Mouse (Mus musculus) retina, adult 2 months (tissue): ENCODE measurements around the gene Sync.

Experiments
- DNase-seq: peaks from one replicate; pipeline ENCODE4 v3.0.0-alpha.2; 2012; ENCODE audit warnings: low read depth, low spot score

The Sync gene

GRCm38 (mm10) chr4:129287472-129287981 is at the start of gene Sync:
Sync (plus strand) TSS chr4:129287617.
- no peak for DNase-seq

- no peak for DNase-seq
Measured at GRCm38 (mm10) chr4:129237843-129238441, 49.5 kb upstream of the Sync start.

- DNase-seq: no peak
Measured at GRCm38 (mm10) chr4:129238579-129239016, 48.8 kb upstream of the Sync start.

GRCm38 (mm10) chr4:129239075-129239474 is 48.3 kb upstream of the Sync start:
- DNase-seq: peak; percentile 42

GRCm38 (mm10) chr4:129241898-129242297 is 45.5 kb upstream of the Sync start:
- DNase-seq: no peak

- DNase-seq: no peak
Measured at GRCm38 (mm10) chr4:129242327-129242726, 45.1 kb upstream of the Sync start.

GRCm38 (mm10) chr4:129242761-129243160 is 44.7 kb upstream of the Sync start:
- no peak for DNase-seq

- DNase-seq: no peak
Measured at GRCm38 (mm10) chr4:129244802-129245201, 42.6 kb upstream of the Sync start.

- DNase-seq: no peak
Measured at GRCm38 (mm10) chr4:129246360-129247301, 40.8 kb upstream of the Sync start.

- DNase-seq: no peak
Measured at GRCm38 (mm10) chr4:129247381-129248242, 39.8 kb upstream of the Sync start.

- DNase-seq: no peak
Measured at GRCm38 (mm10) chr4:129248243-129248767, 39.1 kb upstream of the Sync start.

- DNase-seq: no peak
Measured at GRCm38 (mm10) chr4:129249288-129249687, 38.1 kb upstream of the Sync start.

- no peak for DNase-seq
Measured at GRCm38 (mm10) chr4:129250759-129251481, 36.5 kb upstream of the Sync start.

GRCm38 (mm10) chr4:129251482-129252125 is 35.8 kb upstream of the Sync start:
- no peak for DNase-seq

GRCm38 (mm10) chr4:129252492-129252891 is 34.9 kb upstream of the Sync start:
- no peak for DNase-seq

- no peak for DNase-seq
Measured at GRCm38 (mm10) chr4:129254571-129254970, 32.8 kb upstream of the Sync start.

GRCm38 (mm10) chr4:129256450-129257380 is 30.7 kb upstream of the Sync start:
- no peak for DNase-seq

GRCm38 (mm10) chr4:129259101-129259500 is 28.3 kb upstream of the Sync start:
- DNase-seq: no peak

GRCm38 (mm10) chr4:129260678-129261077 is 26.7 kb upstream of the Sync start:
- no peak for DNase-seq
